Mouse (Mus musculus): ENCODE measurements around the gene Rwdd4a. TPM values are rescaled to one million over a fixed set of nuclear protein-coding genes. Genes with fewer than 3 reads are reported as not detected.

Gene Rwdd4a
- 20.8 TPM for polyA plus RNA-seq (2014; fragmentation: Illumina TruSeq; extraction: RNeasy Lipid Tissue Mini Kit (QIAGEN cat#74804); ENCODE audit: low read depth, low replicate concordance)

DNA sequence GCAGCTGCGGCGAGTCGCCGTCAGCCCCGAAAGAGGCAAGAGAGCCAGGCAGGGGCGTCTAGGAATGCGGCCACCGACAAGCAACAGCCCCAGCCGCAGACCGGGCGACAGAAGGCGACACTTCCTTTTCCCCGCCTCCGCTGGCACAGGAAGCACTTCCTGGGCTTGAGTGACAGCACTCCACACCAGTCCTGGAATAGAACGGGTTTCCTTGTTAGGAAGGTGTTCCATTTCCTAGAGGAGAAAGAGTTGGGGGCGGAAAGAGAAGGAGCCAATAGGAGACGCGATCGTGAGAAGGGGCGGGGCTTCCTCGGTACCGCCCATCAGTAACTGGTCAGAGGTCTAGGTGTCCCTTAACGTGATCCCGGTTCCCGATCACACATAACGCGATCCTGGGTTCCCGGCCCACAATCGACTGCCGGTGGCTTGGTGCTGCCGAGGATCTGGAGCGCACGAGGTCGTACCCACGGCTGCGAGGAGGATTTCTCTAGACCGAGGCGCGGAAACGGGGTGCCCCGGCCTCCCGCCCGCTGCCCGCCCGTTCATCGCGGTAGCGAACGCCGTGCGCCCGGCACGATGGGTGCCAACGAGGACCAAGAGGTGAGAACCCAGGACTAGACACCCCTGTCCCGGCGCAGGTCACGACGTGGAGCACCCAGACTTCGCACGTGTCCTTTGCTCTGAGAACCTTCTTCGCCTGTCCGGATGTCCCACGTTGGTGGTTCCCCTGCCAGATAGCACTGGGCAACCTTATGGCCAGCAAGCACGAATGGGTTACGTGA, at the start of gene Rwdd4a, which contains the start of gene Trappc11:
Gene Rwdd4a, plus strand, starts transcription at position 321 of the 782 bp plus-strand sequence.
Gene Trappc11, minus strand, starts transcription at position 127 of the 782 bp plus-strand sequence.

Other genes with a start within 250 kb of the Rwdd4a start
- gene Stox2, start 87.3 kb upstream of the Rwdd4a start, polyA plus RNA-seq (2014; fragmentation: Illumina TruSeq; extraction: RNeasy Lipid Tissue Mini Kit (QIAGEN cat#74804); ENCODE audit: low read depth, low replicate concordance), result 9.7 TPM
- gene Trappc11, start 194 bp upstream of the Rwdd4a start, polyA plus RNA-seq (2014; fragmentation: Illumina TruSeq; extraction: RNeasy Lipid Tissue Mini Kit (QIAGEN cat#74804); ENCODE audit: low read depth, low replicate concordance), result 23.4 TPM
- gene Ing2, start 141.9 kb downstream of the Rwdd4a start, polyA plus RNA-seq (2014; fragmentation: Illumina TruSeq; extraction: RNeasy Lipid Tissue Mini Kit (QIAGEN cat#74804); ENCODE audit: low read depth, low replicate concordance), result 23.3 TPM
- 10.8 TPM for gene Cdkn2aip, start 180.3 kb downstream of the Rwdd4a start, polyA plus RNA-seq (2014; fragmentation: Illumina TruSeq; extraction: RNeasy Lipid Tissue Mini Kit (QIAGEN cat#74804); ENCODE audit: low read depth, low replicate concordance)